ENCODE assay signal across 25 mouse cellular contexts in genomic region chr2:11438231-11438954, GRCm38 (mm10).
DNase-seq lines count a peak whose midpoint lies in the region; ATAC-seq and TF ChIP-seq lines count a peak whose summit lies in the region.
"Had no signal": no experiment of that assay in that cellular context is flagged by ENCODE, and none has a peak within 500 bp of the region (broad histone marks: within the 10 kb centered on the region; RNA-seq: fewer than 3 reads in every experiment).

No protein-coding gene starts in this region.

- no peak overlapping the region for H3K27ac ChIP-seq in liver, postnatal 0 days (ENCODE audit: low read depth)
- H3K27ac ChIP-seq in liver, embryonic 12.5 days: no peak overlapping the region
- no peak overlapping the region for H3K27ac ChIP-seq in lung, embryonic 14.5 days (ENCODE audit: low read depth)
- H3K27ac ChIP-seq: embryonic facial prominence, embryonic 12.5 days; forebrain, embryonic 12.5 days; heart, adult 2 months; heart, embryonic 15.5 days; hindbrain, embryonic 10.5 days; hindbrain, embryonic 14.5 days had no signal

- no peaks in the 10 kb centered on the region for H3K27me3 ChIP-seq in liver, postnatal 0 days (ENCODE audit: insufficient read depth, low read length)
- no peaks in the 10 kb centered on the region for H3K27me3 ChIP-seq in liver, embryonic 12.5 days (replicated peaks)
- H3K27me3 ChIP-seq in lung, embryonic 14.5 days (ENCODE audit: insufficient read depth, low read length): no peaks in the 10 kb centered on the region
- H3K27me3 ChIP-seq: CH12.LX; embryonic facial prominence, embryonic 12.5 days; forebrain, embryonic 12.5 days; heart, embryonic 15.5 days; Patski had no signal

- H3K4me2 ChIP-seq in liver, postnatal 0 days (ENCODE audit: low read depth, low read length): no peak overlapping the region
- H3K4me2 ChIP-seq in liver, embryonic 12.5 days: no peak overlapping the region
- no peak overlapping the region for H3K4me2 ChIP-seq in lung, embryonic 14.5 days
- H3K4me2 ChIP-seq: embryonic facial prominence, embryonic 12.5 days; forebrain, embryonic 12.5 days; heart, embryonic 11.5 days; heart, embryonic 15.5 days; hindbrain, embryonic 14.5 days had no signal

- H3K9me3 ChIP-seq in liver, postnatal 0 days (ENCODE audit: low read length): no peaks in the 10 kb centered on the region
- no peaks in the 10 kb centered on the region for H3K9me3 ChIP-seq in liver, embryonic 12.5 days (replicated peaks)
- no peaks in the 10 kb centered on the region for H3K9me3 ChIP-seq in lung, embryonic 14.5 days (ENCODE audit: low read depth, low read length)
- H3K9me3 ChIP-seq: embryonic facial prominence, embryonic 12.5 days; forebrain, embryonic 12.5 days; heart, embryonic 15.5 days had no signal

- H3K4me3 ChIP-seq in liver, postnatal 0 days (ENCODE audit: low read depth, low read length): no peak overlapping the region
- no peak overlapping the region for H3K4me3 ChIP-seq in liver, embryonic 12.5 days
- H3K4me3 ChIP-seq in lung, embryonic 14.5 days (ENCODE audit: low read depth, low read length): no peak overlapping the region
- H3K4me3 ChIP-seq: embryonic facial prominence, embryonic 12.5 days; forebrain, embryonic 12.5 days; heart, adult 2 months; heart, embryonic 15.5 days; hindbrain, embryonic 10.5 days had no signal

- TF ChIP-seq CTCF in liver, postnatal 0 days (IDR thresholded peaks at IDR 0.05; ENCODE audit: low read depth): no peak
- no peak for TF ChIP-seq CTCF in lung, embryonic 14.5 days (IDR thresholded peaks at IDR 0.05; ENCODE audit: low read depth)

- WGBS in liver, postnatal 0 days (ENCODE audit: insufficient replicate concordance): 66% methylated on average over 12 of the region's 12 CpGs
- WGBS in liver, embryonic 12.5 days (ENCODE audit: insufficient replicate concordance): 74% methylated on average over 12 of the region's 12 CpGs
- 39% methylated on average over 12 of the region's 12 CpGs for WGBS in lung, embryonic 14.5 days

- no peak for DNase-seq in liver, postnatal 0 days
- peak; percentile 90 for DNase-seq in lung, embryonic 14.5 days
- DNase-seq in lung, postnatal 10 days: peak; percentile 73
- DNase-seq in lung, postnatal 4 days: peak; percentile 57 to 87
- no peak for DNase-seq in frontal cortex, postnatal 14 days (ENCODE audit: low spot score in 2 of 2)
- DNase-seq in adrenal gland, adult 2 months: no peak
- DNase-seq in cerebellum, adult 8-10 months: no peak
- DNase-seq: adrenal gland, adult 8-10 months; adrenal gland, postnatal 36 days; cerebellum, adult 11 months; cerebellum, adult 9-10 months; cerebellum, postnatal 25 days; gastrocnemius, postnatal 10 days; heart, adult 2 months had no signal

- no peak overlapping the region for H3K9ac ChIP-seq in liver, postnatal 0 days (replicated peaks)
- H3K9ac ChIP-seq in liver, embryonic 12.5 days: no peak overlapping the region
- no peak overlapping the region for H3K9ac ChIP-seq in lung, embryonic 14.5 days
- H3K9ac ChIP-seq: embryonic facial prominence, embryonic 12.5 days; forebrain, embryonic 12.5 days; heart, embryonic 15.5 days; hindbrain, embryonic 14.5 days had no signal

- H3K36me3 ChIP-seq in liver, postnatal 0 days (replicated peaks; ENCODE audit: insufficient read depth, low read length): no peaks in the 10 kb centered on the region
- H3K36me3 ChIP-seq in liver, embryonic 12.5 days: no peaks in the 10 kb centered on the region
- no peaks in the 10 kb centered on the region for H3K36me3 ChIP-seq in lung, embryonic 14.5 days (ENCODE audit: insufficient read depth)
- H3K36me3 ChIP-seq: embryonic facial prominence, embryonic 12.5 days; forebrain, embryonic 12.5 days; heart, embryonic 15.5 days; hindbrain, embryonic 10.5 days had no signal

- TF ChIP-seq EP300 in liver, postnatal 0 days (IDR thresholded peaks at IDR 0.05; ENCODE audit: low read depth): no peak

- ATAC-seq in liver, postnatal 0 days: peak; percentile 50; the same call in 1 of the 2 replicates
- no peak for ATAC-seq in liver, embryonic 12.5 days
- peak; percentile 88 for ATAC-seq in lung, embryonic 14.5 days (ENCODE audit: insufficient read depth)
- ATAC-seq: activated CD4-positive, CD25-positive, alpha-beta regulatory T cell, adult 4 months; forebrain, embryonic 16.5 days; Patski had no signal

- H3K4me1 ChIP-seq in liver, postnatal 0 days (ENCODE audit: insufficient read depth): peaks cover 12% of the 10 kb centered on the region
- H3K4me1 ChIP-seq in liver, embryonic 12.5 days: no peaks in the 10 kb centered on the region
- no peaks in the 10 kb centered on the region for H3K4me1 ChIP-seq in lung, embryonic 14.5 days (ENCODE audit: insufficient read depth)
- H3K4me1 ChIP-seq: embryonic facial prominence, embryonic 12.5 days; forebrain, embryonic 12.5 days; heart, embryonic 15.5 days; hindbrain, embryonic 10.5 days had no signal

Comparison
In these comparisons a context has a peak if more than half of its experiments do, and no peak if none do; other contexts are left out.
1. DNase-seq: peak in lung, embryonic 14.5 days (single experiment), lung, postnatal 10 days (single experiment) and lung, postnatal 4 days (2 of 2); none in liver, postnatal 0 days (single experiment), frontal cortex, postnatal 14 days (0 of 2), adrenal gland, adult 2 months (single experiment) and cerebellum, adult 8-10 months (single experiment).